10 mouse cellular contexts compared by ENCODE assay signal in the genomic region with DNA sequence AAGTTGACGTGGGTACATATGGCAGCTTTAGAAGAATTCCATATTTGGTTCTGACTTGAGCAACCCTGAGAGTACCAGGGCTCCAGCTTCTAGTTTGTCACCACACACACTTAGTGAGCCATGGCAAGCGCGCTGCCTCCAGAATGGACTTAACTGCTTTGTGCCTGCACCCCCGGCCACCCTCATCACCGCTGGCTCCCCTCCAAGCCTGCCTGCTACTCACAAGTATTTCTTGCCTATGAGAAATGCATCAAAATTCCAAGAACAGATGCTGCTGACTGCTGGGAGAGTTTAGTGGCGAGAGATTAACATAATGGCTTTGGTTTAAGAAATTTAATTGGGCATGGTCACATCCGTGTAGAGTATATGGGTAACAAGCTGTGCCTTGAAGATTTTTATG. TPM values are rescaled to one million over a fixed set of nuclear protein-coding genes. Genes with fewer than 3 reads are reported as not detected.
A peak's percentile ranks its signal among the peaks of the same experiment; 100 is the strongest.
DNase-seq lines count a peak whose midpoint lies in the region; ATAC-seq lines count a peak whose summit lies in the region.
"Had no signal": no experiment of that assay in that cellular context is flagged by ENCODE, and none has a peak within 500 bp of the region (broad histone marks: within the 10 kb centered on the region; RNA-seq: fewer than 3 reads in every experiment).

No protein-coding gene starts in this region.

- H3K9ac ChIP-seq in liver, embryonic 12.5 days, result no peak overlapping the region

- 77% methylated on average over 7 of the region's 7 CpGs for WGBS in liver, embryonic 12.5 days (ENCODE audit: insufficient replicate concordance)

- peak; percentile 44 to 57 for DNase-seq in cerebellum, postnatal 14 days
- DNase-seq in cerebellum, adult 8-10 months, result no peak
- peak; percentile 45 to 71 for DNase-seq in lung, postnatal 4 days
- DNase-seq in lung, postnatal 36 days, result no peak
- DNase-seq in left cerebral cortex, adult 11 months (ENCODE audit: low spot score), result peak; percentile 22
- peak; percentile 66 for DNase-seq in right cerebral cortex, postnatal 14 days
- DNase-seq: kidney, adult 11 months had no signal

- H3K4me2 ChIP-seq in liver, embryonic 12.5 days, result no peak overlapping the region

- no peak overlapping the region for H3K27ac ChIP-seq in liver, embryonic 12.5 days

- no peak for ATAC-seq in erythroid progenitor cell, adult 5-6 weeks (replicated peaks; ENCODE audit: low FRiP score, poor library complexity, severe bottlenecking)
- no peak for ATAC-seq in liver, embryonic 12.5 days

- H3K36me3 ChIP-seq in liver, embryonic 12.5 days, result no peaks in the 10 kb centered on the region

- H3K4me1 ChIP-seq in liver, embryonic 12.5 days, result no peaks in the 10 kb centered on the region

- no peaks in the 10 kb centered on the region for H3K27me3 ChIP-seq in liver, embryonic 12.5 days (replicated peaks)

- H3K4me3 ChIP-seq in liver, embryonic 12.5 days, result no peak overlapping the region
- H3K4me3 ChIP-seq: myocyte had no signal

- no peaks in the 10 kb centered on the region for H3K9me3 ChIP-seq in liver, embryonic 12.5 days (replicated peaks)

RNA-seq across cellular contexts. Expression of gene Fat4, which starts 48.0 kb away (rescaled TPM):
- total RNA-seq in erythroid progenitor cell, adult 5-6 weeks (2015; ENCODE audit: low replicate concordance), result under 0.01 TPM in 2 replicates
- 0.13 TPM in 1 of 2 replicates, not detected in the other for total RNA-seq in erythroid progenitor cell, adult 5-6 weeks (2017; ENCODE audit: low replicate concordance)
- 1.1 and 1.2 TPM in 2 replicates for polyA plus RNA-seq in liver, embryonic 12.5 days (2016; fragmentation: Nextera tagmentation; extraction: Ambion mirVana)

Comparison
In these comparisons a context has a peak if more than half of its experiments do, and no peak if none do; other contexts are left out.
1. DNase-seq: peak in cerebellum, postnatal 14 days (2 of 2), lung, postnatal 4 days (2 of 2), left cerebral cortex, adult 11 months (single experiment) and right cerebral cortex, postnatal 14 days (single experiment); none in cerebellum, adult 8-10 months (single experiment) and lung, postnatal 36 days (single experiment).